Mouse (Mus musculus) ES-E14 (cell line): ENCODE measurements around the gene 3110082I17Rik. TPM values are rescaled to one million over a fixed set of nuclear protein-coding genes. Genes with fewer than 3 reads are reported as not detected.

Experiments used
- DNase-seq: peaks from one replicate; pipeline ENCODE4 v3.0.0-alpha.2; 2013; ENCODE audit warnings: low read depth, low spot score
- H3K27ac ChIP-seq: 2 replicates; pipeline ENCODE4 v1.5.1; 2012; ENCODE audit warnings: low read depth, mild to moderate bottlenecking, low read length, moderate library complexity, mixed read lengths; ENCODE audit not compliant: poor library complexity, insufficient read depth, severe bottlenecking
- H3K36me3 ChIP-seq: 2 replicates; pipeline ENCODE4 v1.6.1; 2012; ENCODE audit warnings: mild to moderate bottlenecking, low read length, moderate library complexity, mixed read lengths; ENCODE audit not compliant: control insufficient read depth, poor library complexity, insufficient read depth, severe bottlenecking
- H3K4me1 ChIP-seq, 2 experiments: fragments of 150-350 bp in 1 of 2; sonication (generic) in 1 of 2; 2 replicates each; pipeline ENCODE4 v1.6.1; 2012; ENCODE audit warnings: low read length in 2 of 2, mild to moderate bottlenecking in 1 of 2, mixed read lengths in 1 of 2; ENCODE audit not compliant: control insufficient read depth in 2 of 2, insufficient read depth in 2 of 2, poor library complexity in 1 of 2
- H3K4me3 ChIP-seq, 2 experiments: fragments of 150-350 bp in 1 of 2; sonication (generic) in 1 of 2; 2 replicates each; pipeline ENCODE4 v1.5.1; 2012; ENCODE audit warnings: low read length in 2 of 2, low read depth in 1 of 2, mild to moderate bottlenecking in 1 of 2, mixed read lengths in 1 of 2; ENCODE audit not compliant: insufficient read depth in 1 of 2, poor library complexity in 1 of 2, severe bottlenecking in 1 of 2
- H3K9ac ChIP-seq: 2 replicates; pipeline ENCODE4 v1.6.1; 2012; ENCODE audit warnings: low read depth, mild to moderate bottlenecking, low read length, mixed read lengths; ENCODE audit not compliant: poor library complexity, insufficient read depth, severe bottlenecking
- H3K9me3 ChIP-seq: fragments of 150-350 bp; sonication (generic); 2 replicates; pipeline ENCODE4 v1.6.1; 2012; ENCODE audit warnings: low read depth, mild to moderate bottlenecking, low read length; ENCODE audit not compliant: control insufficient read depth, insufficient read depth
- CHD2 ChIP-seq: IDR thresholded peaks from 2 replicates; pipeline ENCODE4 v1.6.1; 2014; ENCODE audit warnings: mild to moderate bottlenecking, low read depth, low read length, inconsistent platforms
- HCFC1 ChIP-seq: IDR thresholded peaks from 2 replicates; pipeline ENCODE4 v1.6.1; 2012; ENCODE audit warnings: low read length, inconsistent platforms, borderline replicate concordance; ENCODE audit not compliant: insufficient read depth
- MAFK ChIP-seq: IDR thresholded peaks from 2 replicates; pipeline ENCODE4 v1.6.1; 2014; ENCODE audit warnings: mild to moderate bottlenecking, low read depth, low read length, inconsistent platforms; ENCODE audit not compliant: insufficient read depth
- ZC3H11A ChIP-seq: IDR thresholded peaks from 2 replicates; pipeline ENCODE4 v1.6.1; 2012; ENCODE audit warnings: low read depth, mild to moderate bottlenecking, inconsistent platforms, low read length, borderline replicate concordance
- ZNF384 ChIP-seq: IDR thresholded peaks from 2 replicates; pipeline ENCODE4 v1.6.1; 2012; ENCODE audit warnings: low read depth, low read length, inconsistent platforms
- in situ Hi-C, 2 experiments: fragments of 600-800 bp; cut with MboI; formaldehyde crosslinking; loops; one replicate each; pipeline ENCODE4 v1.15.1; 2025; ENCODE audit warnings: low sequenced_read_pairs in 2 of 2, inconsistent platforms in 1 of 2; ENCODE audit not compliant: unreplicated experiment in 2 of 2
- total RNA-seq: library from RNA; depleted of rRNA; stranded (reverse); fragments of 300-350 nt; gene quantifications from 2 replicates; pipeline ENCODE4 v1.2.3, GENCODE M21; 2012

3110082I17Rik gene
- total RNA-seq, 1 experiment, result 32.6 TPM

GRCm38 (mm10) chr5:139349713-139350112 lies 110.6 kb downstream of the 3110082I17Rik start:
- H3K36me3 ChIP-seq, result no peaks in the 10 kb centered on the region
- H3K9me3 ChIP-seq, result no peaks in the 10 kb centered on the region
- in situ Hi-C loops, result no loop called here
- peaks cover 0 to 10% of the 10 kb centered on the region in 2 experiments; a peak in 1 of 4 replicates for H3K4me1 ChIP-seq
- TF ChIP-seq MAFK, result no peak
- no peak for TF ChIP-seq CHD2
- no peak for TF ChIP-seq HCFC1
- H3K4me3 ChIP-seq, result no peak overlapping the region
- no peak overlapping the region for H3K9ac ChIP-seq
- H3K27ac ChIP-seq, result no peak overlapping the region
- no peak for DNase-seq

DNA sequence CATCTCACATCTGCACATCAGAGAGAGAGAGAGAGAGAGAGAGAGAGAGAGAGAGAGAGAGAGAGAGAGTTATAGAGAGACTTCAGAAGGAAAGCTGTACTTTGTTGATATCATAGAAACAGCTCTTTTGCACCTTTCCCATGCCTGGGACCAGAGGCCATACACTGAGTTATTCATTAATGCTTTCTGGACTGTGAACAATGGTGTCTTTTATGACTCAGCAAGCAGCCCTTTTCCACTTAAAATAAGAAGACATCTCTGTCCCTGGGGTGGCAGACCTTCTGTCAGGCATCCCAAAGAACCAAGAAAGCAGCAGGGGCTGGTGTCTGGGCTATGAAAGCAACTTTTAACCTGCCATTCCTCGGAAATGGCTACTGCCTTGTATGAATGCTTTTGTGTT lies 113.1 kb downstream of the 3110082I17Rik start:
- Histone ChIP-seq H3K27ac (no peak overlapping the region), H3K4me3 (no peak overlapping the region), H3K4me1 (peaks cover 3 to 9% of the 10 kb centered on the region in 2 experiments; a peak in 1 of 4 replicates), H3K9me3 (no peaks in the 10 kb centered on the region), H3K9ac (no peak overlapping the region), H3K36me3 (peaks cover 1% of the 10 kb centered on the region; the same call in 1 of the 2 replicates)
- no peak for TF ChIP-seq MAFK
- TF ChIP-seq ZC3H11A, result no peak
- no peak for TF ChIP-seq CHD2
- TF ChIP-seq ZNF384, result no peak
- no peak for TF ChIP-seq HCFC1
- DNase-seq, result no peak
- in situ Hi-C loops, result no loop called here

GRCm38 (mm10) chr5:139345364-139345714 lies 115.0 kb downstream of the 3110082I17Rik start:
- peak overlapping the region; percentile 23; the same call in 1 of the 2 replicates for H3K9ac ChIP-seq
- no peak overlapping the region for H3K27ac ChIP-seq
- H3K9me3 ChIP-seq, result no peaks in the 10 kb centered on the region

GRCm38 (mm10) chr5:139344687-139345363 lies 115.5 kb downstream of the 3110082I17Rik start:
- in situ Hi-C loops, result no loop called here
- H3K27ac ChIP-seq, result no peak overlapping the region

More at GRCm38 (mm10) chr5:139345364-139345714, 115.0 kb downstream of the 3110082I17Rik start:
- DNase-seq, result no peak
- peak overlapping the region in 1 of 2 experiments; percentile 98; a peak in 2 of 4 replicates for H3K4me3 ChIP-seq
- H3K36me3 ChIP-seq, result peaks cover 3% of the 10 kb centered on the region; the same call in 1 of the 2 replicates
- TF ChIP-seq MAFK (no peak), CHD2 (no peak)
- in situ Hi-C loops, result no loop called here
- H3K4me1 ChIP-seq, result peaks cover 3 to 9% of the 10 kb centered on the region in 2 experiments; a peak in 2 of 4 replicates

More at GRCm38 (mm10) chr5:139344687-139345363, 115.5 kb downstream of the 3110082I17Rik start:
- Histone ChIP-seq H3K4me3 (peak overlapping the region; percentile 80 to 98), H3K4me1 (peaks cover 3 to 14% of the 10 kb centered on the region in 2 experiments; a peak in 2 of 4 replicates), H3K36me3 (peaks cover 3% of the 10 kb centered on the region; the same call in 1 of the 2 replicates), H3K9me3 (no peaks in the 10 kb centered on the region), H3K9ac (peak overlapping the region; percentile 89)
- TF ChIP-seq CHD2 (no peak), HCFC1 (peak; percentile 80)
- peak; percentile 92 for DNase-seq
